In the genomic region with DNA sequence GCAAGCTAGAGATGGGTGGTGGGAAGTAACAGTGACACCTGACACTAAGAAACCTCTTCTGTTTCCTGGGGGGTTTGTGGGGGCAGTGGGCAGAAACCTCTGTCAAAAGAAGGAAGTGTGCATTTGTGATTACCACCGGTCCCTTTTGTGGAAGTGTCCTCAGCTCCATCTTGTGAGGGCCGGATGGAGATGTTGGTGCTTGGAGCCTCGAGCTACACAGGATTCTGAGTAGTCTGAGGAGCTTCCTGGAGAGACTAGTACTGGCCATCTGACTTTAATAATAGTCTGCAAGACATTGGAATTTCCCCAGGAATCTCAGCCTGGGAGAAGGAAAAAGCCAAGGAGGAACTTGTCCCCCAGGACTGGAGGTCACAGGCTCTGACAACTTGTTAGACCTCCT, we compare ENCODE assay signal across 8 mouse cellular contexts. TPM values are rescaled to one million over a fixed set of nuclear protein-coding genes. Genes with fewer than 3 reads are reported as not detected.
DNase-seq lines count a peak whose midpoint lies in the region; ATAC-seq and TF ChIP-seq lines count a peak whose summit lies in the region.

No protein-coding gene starts in this region.

- no peak overlapping the region for H3K4me2 ChIP-seq in forebrain, postnatal 0 days (ENCODE audit: low read depth)
- H3K4me2 ChIP-seq in forebrain, embryonic 13.5 days, result no peak overlapping the region
- H3K4me2 ChIP-seq in stomach, embryonic 15.5 days, result no peak overlapping the region
- no peak overlapping the region for H3K4me2 ChIP-seq in stomach, postnatal 0 days (replicated peaks; ENCODE audit: low read depth)
- peak overlapping the region; percentile 85 for H3K4me2 ChIP-seq in liver, embryonic 13.5 days
- H3K4me2 ChIP-seq in hindbrain, postnatal 0 days (ENCODE audit: low read depth, low read length), result no peak overlapping the region

- no peak for DNase-seq in forebrain, postnatal 0 days
- DNase-seq in stomach, postnatal 0 days (ENCODE audit: low spot score), result no peak
- DNase-seq in liver, embryonic 13.5 days, result no peak
- no peak for DNase-seq in adrenal gland, postnatal 4 days (ENCODE audit: low spot score in 2 of 2)
- DNase-seq in frontal cortex, postnatal 14 days (ENCODE audit: low spot score in 2 of 2), result no peak
- no peak for DNase-seq in hindbrain, postnatal 0 days (ENCODE audit: low spot score)

- 0 out of 2 replicates have a peak overlapping the region, but pooled peaks have one; percentile 25 for H3K9ac ChIP-seq in forebrain, postnatal 0 days
- H3K9ac ChIP-seq in forebrain, embryonic 13.5 days, result no peak overlapping the region
- H3K9ac ChIP-seq in stomach, embryonic 15.5 days, result no peak overlapping the region
- no peak overlapping the region for H3K9ac ChIP-seq in stomach, postnatal 0 days (ENCODE audit: low read length)
- H3K9ac ChIP-seq in liver, embryonic 13.5 days, result no peak overlapping the region
- H3K9ac ChIP-seq in hindbrain, postnatal 0 days (replicated peaks; ENCODE audit: low read length), result no peak overlapping the region

- H3K27ac ChIP-seq in forebrain, postnatal 0 days (ENCODE audit: low read depth, low read length), result no peak overlapping the region
- H3K27ac ChIP-seq in forebrain, embryonic 13.5 days, result no peak overlapping the region
- peak overlapping the region; percentile 64; the same call in 1 of the 2 replicates for H3K27ac ChIP-seq in stomach, embryonic 15.5 days
- no peak overlapping the region; the same call in 1 of the 2 replicates for H3K27ac ChIP-seq in stomach, postnatal 0 days (replicated peaks)
- H3K27ac ChIP-seq in liver, embryonic 13.5 days, result peak overlapping the region; percentile 80
- no peak overlapping the region for H3K27ac ChIP-seq in hindbrain, postnatal 0 days

- no peaks in the 10 kb centered on the region for H3K27me3 ChIP-seq in forebrain, postnatal 0 days (ENCODE audit: insufficient read depth, low read length)
- no peaks in the 10 kb centered on the region for H3K27me3 ChIP-seq in forebrain, embryonic 13.5 days
- no peaks in the 10 kb centered on the region for H3K27me3 ChIP-seq in stomach, embryonic 15.5 days (replicated peaks)
- no peaks in the 10 kb centered on the region for H3K27me3 ChIP-seq in stomach, postnatal 0 days (ENCODE audit: control insufficient read depth, insufficient read depth, low read length)
- no peaks in the 10 kb centered on the region for H3K27me3 ChIP-seq in liver, embryonic 13.5 days
- H3K27me3 ChIP-seq in hindbrain, postnatal 0 days (ENCODE audit: insufficient read depth, low read length), result no peaks in the 10 kb centered on the region

- WGBS in forebrain, postnatal 0 days, result 70% methylated on average over 3 of the region's 3 CpGs
- 69% methylated on average over 3 of the region's 3 CpGs for WGBS in forebrain, embryonic 13.5 days
- 57% methylated on average over 3 of the region's 3 CpGs for WGBS in stomach, embryonic 15.5 days
- 75% methylated on average over 3 of the region's 3 CpGs for WGBS in stomach, postnatal 0 days
- 31% methylated on average over 3 of the region's 3 CpGs for WGBS in liver, embryonic 13.5 days (ENCODE audit: insufficient replicate concordance)
- 69% methylated on average over 3 of the region's 3 CpGs for WGBS in hindbrain, postnatal 0 days

- H3K36me3 ChIP-seq in forebrain, postnatal 0 days (ENCODE audit: insufficient read depth), result no peaks in the 10 kb centered on the region
- H3K36me3 ChIP-seq in forebrain, embryonic 13.5 days (ENCODE audit: poor library complexity, severe bottlenecking), result no peaks in the 10 kb centered on the region
- no peaks in the 10 kb centered on the region for H3K36me3 ChIP-seq in stomach, embryonic 15.5 days
- no peaks in the 10 kb centered on the region for H3K36me3 ChIP-seq in stomach, postnatal 0 days (ENCODE audit: control insufficient read depth, insufficient read depth, low read length)
- no peaks in the 10 kb centered on the region for H3K36me3 ChIP-seq in liver, embryonic 13.5 days
- H3K36me3 ChIP-seq in hindbrain, postnatal 0 days (ENCODE audit: insufficient read depth, low read length), result no peaks in the 10 kb centered on the region

- H3K4me1 ChIP-seq in forebrain, postnatal 0 days (ENCODE audit: insufficient read depth), result peaks cover 31% of the 10 kb centered on the region
- H3K4me1 ChIP-seq in forebrain, embryonic 13.5 days, result peaks cover 68% of the 10 kb centered on the region
- peaks cover 24% of the 10 kb centered on the region for H3K4me1 ChIP-seq in stomach, embryonic 15.5 days
- peaks cover 8% of the 10 kb centered on the region for H3K4me1 ChIP-seq in stomach, postnatal 0 days (replicated peaks; ENCODE audit: control insufficient read depth, insufficient read depth)
- peaks cover 82% of the 10 kb centered on the region for H3K4me1 ChIP-seq in liver, embryonic 13.5 days (replicated peaks)
- H3K4me1 ChIP-seq in hindbrain, postnatal 0 days (ENCODE audit: insufficient read depth, low read length), result peaks cover 51% of the 10 kb centered on the region

- no peak for ATAC-seq in forebrain, postnatal 0 days
- no peak for ATAC-seq in forebrain, embryonic 13.5 days
- ATAC-seq in stomach, embryonic 15.5 days (ENCODE audit: insufficient read depth, low FRiP score, low read depth), result no peak
- ATAC-seq in stomach, postnatal 0 days (ENCODE audit: low FRiP score, low TSS enrichment), result no peak
- ATAC-seq in liver, embryonic 13.5 days (ENCODE audit: low read depth), result no peak
- no peak for ATAC-seq in hindbrain, postnatal 0 days

- H3K4me3 ChIP-seq in forebrain, postnatal 0 days (ENCODE audit: low read depth, low read length), result no peak overlapping the region
- no peak overlapping the region for H3K4me3 ChIP-seq in forebrain, embryonic 13.5 days
- H3K4me3 ChIP-seq in stomach, embryonic 15.5 days (replicated peaks), result no peak overlapping the region
- H3K4me3 ChIP-seq in stomach, postnatal 0 days (ENCODE audit: low read depth, low read length), result no peak overlapping the region
- peak overlapping the region; percentile 53; the same call in 1 of the 2 replicates for H3K4me3 ChIP-seq in liver, embryonic 13.5 days (replicated peaks)
- H3K4me3 ChIP-seq in hindbrain, postnatal 0 days (ENCODE audit: low read length), result no peak overlapping the region

- H3K9me3 ChIP-seq in forebrain, postnatal 0 days (ENCODE audit: low read length), result no peaks in the 10 kb centered on the region
- H3K9me3 ChIP-seq in forebrain, embryonic 13.5 days (replicated peaks), result no peaks in the 10 kb centered on the region
- H3K9me3 ChIP-seq in stomach, embryonic 15.5 days, result no peaks in the 10 kb centered on the region
- no peaks in the 10 kb centered on the region for H3K9me3 ChIP-seq in stomach, postnatal 0 days (ENCODE audit: control insufficient read depth, low read length)
- H3K9me3 ChIP-seq in liver, embryonic 13.5 days (replicated peaks), result no peaks in the 10 kb centered on the region
- H3K9me3 ChIP-seq in hindbrain, postnatal 0 days (ENCODE audit: low read length), result no peaks in the 10 kb centered on the region

- TF ChIP-seq EP300 in stomach, postnatal 0 days (optimal IDR thresholded peaks at IDR 0.05), result no peak

- no peak for TF ChIP-seq CTCF in forebrain, postnatal 0 days (IDR thresholded peaks at IDR 0.05; ENCODE audit: low read depth)
- no peak for TF ChIP-seq CTCF in stomach, postnatal 0 days (IDR thresholded peaks at IDR 0.05; ENCODE audit: low read depth)
- no peak for TF ChIP-seq CTCF in hindbrain, postnatal 0 days (IDR thresholded peaks at IDR 0.05; ENCODE audit: low read depth)

RNA-seq across cellular contexts. Expression of a gene that starts 17.2 kb away (rescaled TPM):
- total RNA-seq in forebrain, postnatal 0 days (2014; rRNA removed), result 16.8 and 24.2 TPM in 2 replicates
- 11.1 and 16.1 TPM in 2 replicates for polyA plus RNA-seq in forebrain, postnatal 0 days (2015; fragmentation: Nextera tagmentation; extraction: Ambion mirVana)
- polyA plus RNA-seq in forebrain, embryonic 13.5 days (2015; fragmentation: Nextera tagmentation; extraction: Ambion mirVana), result 18.2 and 18.7 TPM in 2 replicates
- polyA plus RNA-seq in stomach, embryonic 15.5 days (2015; fragmentation: Nextera tagmentation; extraction: Ambion mirVana), result 7.7 and 8.4 TPM in 2 replicates
- 11.1 and 13.2 TPM in 2 replicates for polyA plus RNA-seq in stomach, postnatal 0 days (2015; fragmentation: Nextera tagmentation; extraction: Ambion mirVana)
- polyA plus RNA-seq in liver, embryonic 13.5 days (2015; fragmentation: Nextera tagmentation; extraction: Ambion mirVana), result 6.1 and 6.2 TPM in 2 replicates
- total RNA-seq in adrenal gland, postnatal 4 days (2021), result 10 to 100 TPM; 15.4 to 17.2 TPM
- 34.9 and 40.7 TPM in 2 replicates for total RNA-seq in hindbrain, postnatal 0 days (2014; rRNA removed)
- polyA plus RNA-seq in hindbrain, postnatal 0 days (2015; fragmentation: Nextera tagmentation; extraction: Ambion mirVana), result 17.4 and 18.9 TPM in 2 replicates

RNA-seq across cellular contexts. Expression of a gene that starts 54.8 kb away (rescaled TPM):
- total RNA-seq in forebrain, postnatal 0 days (2014; rRNA removed), result not detected in 2 replicates
- 0.35 TPM in 1 of 2 replicates, not detected in the other for polyA plus RNA-seq in forebrain, postnatal 0 days (2015; fragmentation: Nextera tagmentation; extraction: Ambion mirVana)
- polyA plus RNA-seq in forebrain, embryonic 13.5 days (2015; fragmentation: Nextera tagmentation; extraction: Ambion mirVana), result 0.52 and 0.54 TPM in 2 replicates
- polyA plus RNA-seq in stomach, embryonic 15.5 days (2015; fragmentation: Nextera tagmentation; extraction: Ambion mirVana), result 141 and 168 TPM in 2 replicates
- 8.3 and 10.5 TPM in 2 replicates for polyA plus RNA-seq in stomach, postnatal 0 days (2015; fragmentation: Nextera tagmentation; extraction: Ambion mirVana)
- 4.7 and 6.0 TPM in 2 replicates for polyA plus RNA-seq in liver, embryonic 13.5 days (2015; fragmentation: Nextera tagmentation; extraction: Ambion mirVana)
- not detected for total RNA-seq in adrenal gland, postnatal 4 days (2021)
- not detected in 2 replicates for total RNA-seq in hindbrain, postnatal 0 days (2014; rRNA removed)
- polyA plus RNA-seq in hindbrain, postnatal 0 days (2015; fragmentation: Nextera tagmentation; extraction: Ambion mirVana), result 0.44 and 0.55 TPM in 2 replicates

Comparison
In these comparisons a context has a peak if more than half of its experiments do, and no peak if none do; other contexts are left out.
1. H3K27ac ChIP-seq: peak in stomach, embryonic 15.5 days (single experiment) and liver, embryonic 13.5 days (single experiment); none in forebrain, postnatal 0 days (single experiment), forebrain, embryonic 13.5 days (single experiment), stomach, postnatal 0 days (single experiment) and hindbrain, postnatal 0 days (single experiment).
2. RNA of a gene that starts 54.8 kb away (polyA plus RNA-seq): 141 to 168 TPM in stomach, embryonic 15.5 days; 8.3 to 10.5 TPM in stomach, postnatal 0 days, 4.7 to 6.0 TPM in liver, embryonic 13.5 days, 0.52 to 0.54 TPM in forebrain, embryonic 13.5 days, 0.44 to 0.55 TPM in hindbrain, postnatal 0 days and 0.35 TPM in forebrain, postnatal 0 days; every median in the first group is over 10 times any median in the second.